Comparison of ENCODE assay signal across 18 mouse cellular contexts in genomic region chr1:21635406-21635805, GRCm38 (mm10).
DNase-seq lines count a peak whose midpoint lies in the region; ATAC-seq and TF ChIP-seq lines count a peak whose summit lies in the region.
"Had no signal": no experiment of that assay in that cellular context is flagged by ENCODE, and none has a peak within 500 bp of the region (broad histone marks: within the 10 kb centered on the region; RNA-seq: fewer than 3 reads in every experiment).

No protein-coding gene starts in this region.

- H3K27ac ChIP-seq in forebrain, postnatal 0 days (ENCODE audit: low read depth, low read length) = no peak overlapping the region
- no peak overlapping the region for H3K27ac ChIP-seq in forebrain, embryonic 10.5 days
- no peak overlapping the region for H3K27ac ChIP-seq in heart, embryonic 11.5 days (ENCODE audit: low read depth, low read length)
- H3K27ac ChIP-seq in lung, postnatal 0 days (ENCODE audit: low read length) = no peak overlapping the region
- H3K27ac ChIP-seq in embryonic facial prominence, embryonic 10.5 days (replicated peaks) = no peak overlapping the region
- H3K27ac ChIP-seq: embryonic facial prominence, embryonic 12.5 days; hindbrain, postnatal 0 days; kidney, embryonic 15.5 days; liver, embryonic 14.5 days; neural tube, embryonic 12.5 days had no signal

- peak; percentile 48 for ATAC-seq in forebrain, postnatal 0 days
- ATAC-seq in heart, embryonic 11.5 days (replicated peaks; ENCODE audit: insufficient number of reproducible peaks, low FRiP score, low TSS enrichment) = no peak
- no peak for ATAC-seq in lung, postnatal 0 days
- ATAC-seq: hindbrain, postnatal 0 days; intestine, postnatal 0 days had no signal

- H3K9ac ChIP-seq in forebrain, postnatal 0 days = no peak overlapping the region
- H3K9ac ChIP-seq in heart, embryonic 11.5 days (ENCODE audit: low read depth, low read length) = no peak overlapping the region
- H3K9ac ChIP-seq in lung, postnatal 0 days (replicated peaks; ENCODE audit: low read depth) = no peak overlapping the region
- H3K9ac ChIP-seq: embryonic facial prominence, embryonic 12.5 days; kidney, embryonic 15.5 days; liver, embryonic 14.5 days; neural tube, embryonic 12.5 days had no signal

- no peaks in the 10 kb centered on the region for H3K4me1 ChIP-seq in forebrain, postnatal 0 days (ENCODE audit: insufficient read depth)
- no peaks in the 10 kb centered on the region for H3K4me1 ChIP-seq in forebrain, embryonic 10.5 days
- no peaks in the 10 kb centered on the region for H3K4me1 ChIP-seq in heart, embryonic 11.5 days (ENCODE audit: control insufficient read depth, insufficient read depth, low read length)
- no peaks in the 10 kb centered on the region for H3K4me1 ChIP-seq in lung, postnatal 0 days (ENCODE audit: insufficient read depth, low read depth, low read length)
- H3K4me1 ChIP-seq in embryonic facial prominence, embryonic 10.5 days = no peaks in the 10 kb centered on the region
- H3K4me1 ChIP-seq: embryonic facial prominence, embryonic 12.5 days; kidney, embryonic 15.5 days; neural tube, embryonic 12.5 days had no signal

- peak; percentile 66 for DNase-seq in forebrain, postnatal 0 days
- no peak for DNase-seq in forebrain, embryonic 10.5 days (ENCODE audit: extremely low spot score, low spot score)
- peak; percentile 51 to 60 for DNase-seq in heart, postnatal 10 days
- peak; percentile 3 for DNase-seq in lung, postnatal 25 days (ENCODE audit: low spot score)
- no peak for DNase-seq in lung, postnatal 0 days (ENCODE audit: low spot score)
- no peak for DNase-seq in embryonic facial prominence, embryonic 10.5 days (ENCODE audit: low spot score)
- DNase-seq: adrenal gland, postnatal 25 days; B cell, adult 2 months; cerebellum, adult 8-10 months had no signal

- no peaks in the 10 kb centered on the region for H3K36me3 ChIP-seq in forebrain, postnatal 0 days (ENCODE audit: insufficient read depth)
- H3K36me3 ChIP-seq in forebrain, embryonic 10.5 days (replicated peaks) = no peaks in the 10 kb centered on the region
- H3K36me3 ChIP-seq in heart, embryonic 11.5 days (ENCODE audit: control insufficient read depth, insufficient read depth, low read length) = no peaks in the 10 kb centered on the region
- H3K36me3 ChIP-seq in lung, postnatal 0 days (ENCODE audit: insufficient read depth, low read length) = no peaks in the 10 kb centered on the region
- no peaks in the 10 kb centered on the region for H3K36me3 ChIP-seq in embryonic facial prominence, embryonic 10.5 days (replicated peaks)
- H3K36me3 ChIP-seq: embryonic facial prominence, embryonic 12.5 days; kidney, embryonic 15.5 days; neural tube, embryonic 12.5 days had no signal

- 43% methylated on average over 2 of the region's 2 CpGs for WGBS in forebrain, postnatal 0 days
- 89% methylated on average over 2 of the region's 2 CpGs for WGBS in forebrain, embryonic 10.5 days
- 46% methylated on average over 2 of the region's 2 CpGs for WGBS in heart, embryonic 11.5 days (ENCODE audit: insufficient replicate concordance)
- 53% methylated on average over 2 of the region's 2 CpGs for WGBS in lung, postnatal 0 days
- 80% methylated on average over 2 of the region's 2 CpGs for WGBS in embryonic facial prominence, embryonic 10.5 days

- no peaks in the 10 kb centered on the region for H3K27me3 ChIP-seq in forebrain, postnatal 0 days (ENCODE audit: insufficient read depth, low read length)
- H3K27me3 ChIP-seq in forebrain, embryonic 10.5 days (ENCODE audit: poor library complexity, severe bottlenecking) = no peaks in the 10 kb centered on the region
- no peaks in the 10 kb centered on the region for H3K27me3 ChIP-seq in heart, embryonic 11.5 days (ENCODE audit: control insufficient read depth, insufficient read depth, low read length)
- H3K27me3 ChIP-seq in lung, postnatal 0 days (replicated peaks; ENCODE audit: insufficient read depth, low read length) = no peaks in the 10 kb centered on the region
- H3K27me3 ChIP-seq in embryonic facial prominence, embryonic 10.5 days (replicated peaks; ENCODE audit: low read depth, poor library complexity, severe bottlenecking) = no peaks in the 10 kb centered on the region
- H3K27me3 ChIP-seq: embryonic facial prominence, embryonic 12.5 days; kidney, embryonic 15.5 days; neural tube, embryonic 12.5 days had no signal

- intact Hi-C loops in heart, postnatal 10 days (cut with DNase I) = loop anchor here (10.0 kb wide), 1 partner anchor 111 kb away; no protein-coding TSS in a partner anchor

- H3K4me2 ChIP-seq in forebrain, postnatal 0 days (ENCODE audit: low read depth) = no peak overlapping the region
- H3K4me2 ChIP-seq in heart, embryonic 11.5 days = no peak overlapping the region
- H3K4me2 ChIP-seq in lung, postnatal 0 days (replicated peaks; ENCODE audit: low read depth, low read length) = no peak overlapping the region
- H3K4me2 ChIP-seq: embryonic facial prominence, embryonic 12.5 days; kidney, embryonic 15.5 days; midbrain, embryonic 11.5 days; neural tube, embryonic 12.5 days had no signal

- H3K4me3 ChIP-seq in forebrain, postnatal 0 days (ENCODE audit: low read depth, low read length) = no peak overlapping the region
- H3K4me3 ChIP-seq in forebrain, embryonic 10.5 days = no peak overlapping the region
- no peak overlapping the region for H3K4me3 ChIP-seq in heart, embryonic 11.5 days (ENCODE audit: low read depth, low read length)
- no peak overlapping the region for H3K4me3 ChIP-seq in lung, postnatal 0 days (ENCODE audit: low read depth, low read length)
- no peak overlapping the region for H3K4me3 ChIP-seq in embryonic facial prominence, embryonic 10.5 days
- H3K4me3 ChIP-seq: embryonic facial prominence, embryonic 12.5 days; erythroblast, embryonic 14.5 days; kidney, embryonic 15.5 days; neural tube, embryonic 12.5 days had no signal

- TF ChIP-seq EP300 in lung, postnatal 0 days (IDR thresholded peaks at IDR 0.05) = no peak

- 0 out of 2 replicates have a peak, but pooled peaks have one; percentile 4 for TF ChIP-seq CTCF in forebrain, postnatal 0 days (IDR thresholded peaks at IDR 0.05; ENCODE audit: low read depth)
- TF ChIP-seq CTCF in lung, postnatal 0 days (IDR thresholded peaks at IDR 0.05) = no peak

- no peaks in the 10 kb centered on the region for H3K9me3 ChIP-seq in forebrain, postnatal 0 days (ENCODE audit: low read length)
- no peaks in the 10 kb centered on the region for H3K9me3 ChIP-seq in forebrain, embryonic 10.5 days
- H3K9me3 ChIP-seq in heart, embryonic 11.5 days (replicated peaks; ENCODE audit: control insufficient read depth, low read length) = no peaks in the 10 kb centered on the region
- no peaks in the 10 kb centered on the region for H3K9me3 ChIP-seq in lung, postnatal 0 days (ENCODE audit: low read length)
- no peaks in the 10 kb centered on the region for H3K9me3 ChIP-seq in embryonic facial prominence, embryonic 10.5 days
- H3K9me3 ChIP-seq: embryonic facial prominence, embryonic 12.5 days; kidney, embryonic 15.5 days; neural tube, embryonic 12.5 days had no signal

Comparison
In these comparisons a context has a peak if more than half of its experiments do, and no peak if none do; other contexts are left out.
1. DNase-seq: peak in forebrain, postnatal 0 days (single experiment), heart, postnatal 10 days (2 of 2) and lung, postnatal 25 days (single experiment); none in forebrain, embryonic 10.5 days (single experiment), lung, postnatal 0 days (single experiment) and embryonic facial prominence, embryonic 10.5 days (single experiment).